Mouse (Mus musculus): Measurements from ENCODE around the gene Muc2.

Muc2 gene

DNA sequence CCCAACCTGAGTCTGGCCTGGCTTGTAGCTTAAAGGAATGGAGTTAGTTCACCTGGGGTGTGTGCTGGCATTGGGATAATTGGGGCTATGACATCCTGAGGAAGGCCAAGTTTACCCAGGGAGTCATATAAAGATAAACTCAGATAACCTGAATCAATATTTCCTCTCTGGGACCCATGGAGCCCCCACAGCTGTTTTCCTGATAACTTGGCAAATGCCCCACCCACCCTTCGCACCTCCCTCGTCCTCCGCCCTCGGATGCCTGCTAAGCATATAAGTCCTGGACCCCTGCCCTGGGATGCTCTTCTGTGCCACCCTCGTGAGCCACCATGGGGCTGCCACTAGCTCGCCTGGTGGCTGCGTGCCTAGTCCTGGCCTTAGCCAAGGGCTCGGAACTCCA is at the start of gene Muc2:
Gene Muc2, plus strand, starts transcription at position 301 of the 400 bp plus-strand sequence.
- in situ Hi-C loops (cut with MboI, MseI) = loop anchor here (10.0 kb wide), 1 partner anchor 1425 kb away; no protein-coding TSS in a partner anchor

DNA sequence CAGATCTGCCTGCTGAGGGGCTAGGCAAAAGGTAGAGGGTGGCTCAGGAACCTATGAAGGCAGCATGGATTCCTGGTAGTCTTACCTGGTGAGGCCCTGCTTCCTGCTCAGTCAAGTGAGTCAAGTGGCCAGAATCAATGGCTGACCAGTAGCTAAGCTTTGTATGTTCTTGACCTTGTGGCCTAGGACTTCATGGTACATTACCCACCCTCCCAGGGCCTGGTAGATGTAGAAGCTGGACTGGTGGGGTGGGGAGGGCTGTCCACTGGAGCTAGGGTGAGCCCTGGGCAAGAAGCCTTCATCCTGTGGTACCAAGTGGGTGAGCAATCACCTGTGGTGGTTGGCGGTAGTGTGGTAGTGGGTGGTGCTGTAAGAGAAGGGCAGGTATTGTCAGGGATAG is 47.8 kb upstream of the Muc2 start:
- in situ Hi-C loops (cut with MboI, MseI) = loop anchor here (10.0 kb wide), 1 partner anchor 102 kb away; no protein-coding TSS in a partner anchor

DNA sequence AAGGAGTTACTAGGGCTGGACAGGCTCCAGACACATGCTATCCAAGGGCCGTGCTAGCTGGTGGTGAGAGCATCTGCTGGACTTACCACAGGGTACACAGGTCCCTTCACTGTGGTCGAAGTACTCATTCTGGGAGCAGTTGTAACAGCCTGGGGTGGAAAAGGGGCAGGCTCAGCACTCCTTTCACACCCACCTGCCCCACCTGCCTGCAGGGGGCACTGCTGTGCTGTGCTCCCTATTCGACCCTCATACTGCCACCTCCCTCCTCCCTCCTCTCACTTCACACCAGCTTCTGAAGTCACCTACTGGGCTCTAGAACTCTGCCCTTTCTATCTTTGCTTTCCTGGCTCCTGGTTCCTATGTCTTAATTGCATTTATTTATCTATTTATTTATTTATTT is 47.0 kb upstream of the Muc2 start:
- in situ Hi-C loops (cut with MboI, MseI) = loop anchor here (10.0 kb wide), 1 partner anchor 102 kb away; no protein-coding TSS in a partner anchor

DNA sequence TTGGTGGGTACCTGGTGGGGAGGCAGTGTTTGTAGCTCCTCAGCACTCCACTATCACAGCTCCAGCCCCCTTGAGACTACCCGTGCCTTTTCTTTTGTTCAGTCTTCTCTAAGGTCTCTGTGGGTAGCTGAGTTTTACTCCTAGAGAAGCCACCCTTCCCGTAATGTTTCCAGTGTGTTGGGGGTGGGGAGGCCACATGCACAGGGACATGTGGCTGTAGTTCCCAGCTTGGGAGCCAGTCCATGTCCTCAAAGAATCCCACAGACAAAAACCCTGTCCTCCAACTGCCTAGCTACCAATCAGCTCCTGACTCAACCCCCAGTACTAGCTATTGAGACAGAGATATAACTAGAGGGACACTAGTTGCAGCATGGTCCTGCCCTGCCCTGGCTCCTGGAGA is 43.1 kb upstream of the Muc2 start:
- in situ Hi-C loops (cut with MboI, MseI) = loop anchor here (10.0 kb wide), 1 partner anchor 98 kb away; no protein-coding TSS in a partner anchor

DNA sequence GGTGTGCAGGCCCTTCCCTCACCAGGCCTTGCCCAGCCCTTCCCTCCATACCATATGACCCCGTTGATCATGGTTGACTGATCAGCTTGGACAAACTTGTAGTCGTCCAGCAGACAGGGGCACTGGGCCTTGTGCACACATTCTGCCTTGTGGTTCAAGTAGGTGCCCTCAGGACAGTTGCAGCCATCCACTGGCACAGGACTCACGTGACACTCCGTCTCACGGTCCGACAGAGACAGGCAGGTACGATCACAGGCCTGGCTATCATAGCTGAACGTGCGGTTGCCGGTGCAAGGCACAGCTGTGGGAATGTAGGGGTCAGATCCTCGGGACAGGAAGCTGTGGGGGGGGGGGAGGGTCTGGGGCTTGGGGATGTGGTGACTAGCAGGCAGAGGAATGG is 42.3 kb upstream of the Muc2 start:
- in situ Hi-C loops (cut with MboI, MseI) = loop anchor here (10.0 kb wide), 1 partner anchor 97 kb away; no protein-coding TSS in a partner anchor

DNA sequence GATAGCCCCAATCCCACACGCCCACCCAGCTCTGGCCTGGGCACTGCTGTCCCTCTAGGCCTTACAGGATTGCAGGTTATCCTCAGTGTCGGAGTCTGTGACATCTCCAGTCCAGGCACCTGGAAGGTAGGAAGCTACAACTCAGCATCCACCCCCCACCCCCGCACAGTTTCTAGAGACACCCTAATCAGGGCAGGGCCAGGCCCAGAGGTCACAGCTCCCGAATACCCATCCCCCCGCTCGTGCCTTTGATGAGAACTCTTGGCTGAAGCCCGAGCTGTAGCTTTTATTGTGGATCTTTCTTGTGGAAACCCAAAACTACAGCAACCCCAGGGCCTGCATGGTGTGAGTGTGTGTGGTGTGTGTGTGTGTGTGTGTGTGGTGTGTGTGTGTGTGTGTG is 37.9 kb upstream of the Muc2 start:
- in situ Hi-C loops (cut with MboI, MseI) = loop anchor here (25.0 kb wide), 1 partner anchor 1435 kb away; the partner anchor contains the start of gene Trpm5

DNA sequence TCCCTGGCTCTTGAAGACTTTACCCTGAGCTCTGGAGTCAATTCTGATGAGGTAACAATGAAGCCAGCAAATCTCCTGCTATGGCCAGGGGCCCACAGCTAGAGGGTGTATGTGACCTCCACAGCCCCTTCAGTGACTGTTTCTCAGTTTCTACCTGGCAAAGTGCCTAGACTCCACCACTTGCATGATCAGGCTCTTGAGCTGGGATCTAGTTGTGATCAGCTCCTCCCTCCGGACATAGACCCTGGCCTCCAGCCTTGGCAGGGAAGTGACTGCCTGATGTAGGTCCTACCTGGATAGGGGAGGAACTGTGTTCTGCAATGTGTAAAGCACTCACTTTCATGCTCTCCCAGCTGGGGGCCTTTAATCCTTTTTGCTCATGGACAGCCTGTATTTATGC is 29.8 kb upstream of the Muc2 start:
- in situ Hi-C loops (cut with MboI, MseI) = loop anchor here (25.0 kb wide), 1 partner anchor 1427 kb away; the partner anchor contains the start of gene Trpm5

DNA sequence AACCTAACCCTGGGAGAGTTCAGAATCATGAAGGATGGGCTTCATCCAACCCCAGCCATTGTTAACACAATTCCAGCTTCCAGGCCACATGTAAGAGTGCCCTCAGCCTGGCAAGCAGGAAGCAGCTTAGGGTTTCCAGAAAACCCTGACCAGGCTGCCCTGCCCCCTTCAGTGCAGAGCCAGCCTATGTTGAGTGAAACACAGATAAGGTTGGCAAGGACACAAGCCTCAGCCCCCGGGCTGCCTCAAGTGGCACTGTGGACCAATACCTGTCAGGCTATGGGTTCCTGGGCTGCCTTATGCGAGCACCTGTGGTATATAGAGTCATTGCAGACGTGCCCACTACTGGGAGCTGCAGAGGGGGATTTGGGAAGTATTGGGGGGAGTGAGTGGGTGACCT is 28.7 kb upstream of the Muc2 start:
- in situ Hi-C loops (cut with MboI, MseI) = loop anchor here (25.0 kb wide), 1 partner anchor 1426 kb away; the partner anchor contains the start of gene Trpm5

DNA sequence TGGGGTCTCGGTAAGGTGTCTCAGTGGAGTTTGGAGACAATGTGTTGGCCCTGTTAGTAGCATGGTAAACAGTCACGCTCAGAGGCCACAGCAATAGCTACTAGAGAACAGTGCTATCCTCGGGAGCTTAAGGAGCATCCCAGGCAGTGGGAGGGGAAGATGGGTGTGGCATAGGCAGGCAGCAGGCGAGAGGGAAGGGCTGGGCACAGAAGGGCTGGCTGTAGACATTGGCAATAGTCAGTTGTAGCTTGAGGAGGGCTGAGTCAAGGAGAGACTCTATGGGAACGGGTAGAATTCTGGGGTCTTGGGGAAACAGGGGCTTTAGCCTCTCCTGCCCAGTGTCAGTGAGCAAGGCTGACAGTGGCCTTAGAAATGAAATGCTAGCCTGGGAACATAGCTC is 27.9 kb upstream of the Muc2 start:
- in situ Hi-C loops (cut with MboI, MseI) = loop anchor here (25.0 kb wide), 1 partner anchor 1425 kb away; the partner anchor contains the start of gene Trpm5

DNA sequence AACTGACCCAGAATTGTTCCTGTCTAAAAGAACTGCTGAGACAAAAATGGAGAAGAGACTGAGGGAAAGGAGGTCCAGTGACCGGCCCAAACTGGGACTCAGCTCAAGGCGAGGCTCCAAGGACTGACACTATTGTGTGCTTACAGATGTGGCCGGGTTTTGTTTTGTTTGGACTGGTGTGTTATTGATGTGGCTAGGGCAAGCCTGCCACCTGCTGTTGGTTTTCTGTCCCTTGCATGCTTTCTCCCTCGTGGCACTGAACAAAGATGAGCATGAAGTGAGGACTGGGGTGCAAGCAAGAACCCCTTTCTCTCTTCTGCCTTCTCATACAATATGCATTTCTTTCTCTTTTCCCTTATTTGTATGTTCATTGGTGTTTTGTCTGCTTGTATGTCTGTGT is 23.9 kb upstream of the Muc2 start:
- in situ Hi-C loops (cut with MboI, MseI) = loop anchor here (5.0 to 25.0 kb wide), 2 partner anchors 184 to 1421 kb away; partner anchors contain the start of gene Trpm5

DNA sequence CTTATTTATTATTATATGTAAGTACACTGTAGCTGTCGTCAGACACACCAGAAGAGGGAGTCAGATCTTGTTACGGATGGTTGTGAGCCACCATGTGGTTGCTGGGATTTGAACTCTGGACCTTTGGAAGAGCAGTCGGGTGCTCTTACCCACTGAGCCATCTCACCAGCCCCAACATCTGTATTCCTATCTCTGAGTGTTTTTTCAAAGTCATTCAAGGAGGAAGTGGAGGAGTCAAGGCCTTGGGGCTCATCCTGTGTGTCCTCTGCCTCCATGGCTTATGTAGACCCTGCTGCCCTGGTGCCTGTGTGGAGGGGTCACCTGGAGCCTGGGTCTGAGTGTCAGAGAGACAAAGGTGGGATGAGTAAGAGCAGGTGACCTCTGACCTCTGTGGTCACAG is 21.0 kb upstream of the Muc2 start:
- in situ Hi-C loops (cut with MboI, MseI) = loop anchor here (5.0 to 25.0 kb wide), 2 partner anchors 187 to 1418 kb away; partner anchors contain the start of gene Trpm5

DNA sequence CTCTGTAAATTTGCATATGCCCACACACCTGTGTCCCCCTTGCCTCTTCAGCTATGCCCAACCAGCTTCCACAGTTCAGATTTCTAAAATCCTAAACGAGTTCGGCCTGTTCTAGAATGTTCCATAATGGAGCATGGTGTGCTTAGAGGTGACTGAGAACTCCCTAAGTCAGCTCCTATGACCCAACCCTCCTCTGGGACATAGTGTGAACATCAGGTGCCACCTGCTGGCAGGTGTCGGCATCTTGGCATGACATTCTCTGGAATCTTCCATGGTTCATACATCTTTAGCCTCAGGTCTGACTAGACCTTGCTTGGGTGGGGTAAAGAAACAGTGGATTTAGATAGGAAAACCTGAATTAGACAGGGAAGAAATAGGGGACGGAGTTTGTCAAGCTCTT is 19.1 kb upstream of the Muc2 start:
- in situ Hi-C loops (cut with MboI, MseI) = loop anchor here (10.0 to 25.0 kb wide), 2 partner anchors 1214 to 1416 kb away; partner anchors contain the start of gene Trpm5

DNA sequence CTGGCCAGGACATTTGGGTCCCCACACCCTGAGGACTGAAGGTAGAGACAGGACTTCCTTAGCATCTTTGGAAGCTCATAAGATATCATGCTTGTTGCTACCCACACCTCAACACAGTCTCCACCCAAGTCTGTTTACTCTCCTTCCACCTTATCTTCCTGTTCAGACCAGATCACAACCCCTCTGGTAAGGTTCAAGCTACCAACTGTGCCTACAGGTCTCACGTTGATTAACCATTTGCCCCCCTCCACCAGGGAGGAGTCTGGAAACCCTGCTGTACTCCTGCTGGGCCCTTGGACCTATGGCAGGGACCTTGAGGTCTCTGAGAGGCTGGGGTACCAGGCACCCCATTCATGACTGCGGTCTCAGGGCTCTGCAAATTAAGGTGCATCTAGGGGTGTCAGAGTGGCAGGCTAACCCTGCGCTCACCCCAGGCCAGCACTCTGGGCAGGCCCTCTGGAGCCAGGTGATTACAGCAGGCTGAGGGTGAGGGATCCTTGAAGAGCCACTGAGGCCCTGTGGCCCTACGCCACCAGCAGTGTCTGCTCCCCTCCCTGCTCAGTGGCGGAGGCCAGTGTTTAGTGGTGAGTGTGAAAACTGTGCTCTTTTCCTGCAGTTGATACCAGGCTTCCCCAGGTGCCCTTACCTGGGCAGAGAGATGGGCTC is 18.4 kb upstream of the Muc2 start:
- in situ Hi-C loops (cut with MboI, MseI) = loop anchor here (10.0 to 25.0 kb wide), 2 partner anchors 1213 to 1416 kb away; partner anchors contain the start of gene Trpm5

DNA sequence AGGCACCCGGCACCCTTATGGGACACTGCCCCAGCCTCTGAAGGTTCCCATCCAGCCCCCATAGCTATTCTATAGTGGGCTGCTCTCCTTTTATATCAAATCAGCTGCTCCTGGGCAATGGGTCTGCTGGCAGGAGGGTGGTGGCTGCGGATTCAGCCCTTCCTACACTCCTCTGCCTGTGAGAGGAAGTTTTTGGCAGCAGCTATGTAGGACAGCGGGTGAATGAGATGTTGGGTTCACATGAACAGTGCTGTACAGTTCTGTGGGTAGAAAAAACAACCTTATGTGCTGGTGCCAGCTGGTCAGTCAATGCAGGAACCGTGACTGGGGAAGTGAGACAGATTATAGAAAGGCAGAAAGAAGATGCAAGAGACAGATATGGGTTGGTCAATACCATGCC is 11.2 kb upstream of the Muc2 start:
- in situ Hi-C loops (cut with MboI, MseI) = loop anchor here (10.0 kb wide), 1 partner anchor 1206 kb away; no protein-coding TSS in a partner anchor

DNA sequence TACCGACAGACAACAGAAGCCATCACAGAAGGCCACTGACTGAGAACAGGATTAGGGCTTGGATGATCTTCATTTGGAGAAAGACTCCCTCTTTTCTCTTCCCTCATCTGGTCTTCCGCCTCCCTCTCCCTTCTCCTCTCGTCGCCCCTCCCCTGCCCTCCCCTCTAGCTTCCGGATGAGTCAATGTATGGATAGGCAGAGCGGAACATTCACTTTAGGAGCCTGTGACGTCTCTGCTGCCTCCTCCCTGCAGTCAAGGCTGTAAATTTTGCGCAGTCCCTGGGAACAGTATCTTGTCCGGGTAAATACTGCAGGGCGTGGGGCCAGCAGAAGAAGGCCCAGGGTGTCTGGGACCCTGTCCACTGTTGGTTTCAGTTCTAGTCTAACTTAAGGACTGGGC is 2.8 kb upstream of the Muc2 start:
- in situ Hi-C loops (cut with MboI, MseI) = loop anchor here (10.0 kb wide), 1 partner anchor 877 kb away; no protein-coding TSS in a partner anchor

DNA sequence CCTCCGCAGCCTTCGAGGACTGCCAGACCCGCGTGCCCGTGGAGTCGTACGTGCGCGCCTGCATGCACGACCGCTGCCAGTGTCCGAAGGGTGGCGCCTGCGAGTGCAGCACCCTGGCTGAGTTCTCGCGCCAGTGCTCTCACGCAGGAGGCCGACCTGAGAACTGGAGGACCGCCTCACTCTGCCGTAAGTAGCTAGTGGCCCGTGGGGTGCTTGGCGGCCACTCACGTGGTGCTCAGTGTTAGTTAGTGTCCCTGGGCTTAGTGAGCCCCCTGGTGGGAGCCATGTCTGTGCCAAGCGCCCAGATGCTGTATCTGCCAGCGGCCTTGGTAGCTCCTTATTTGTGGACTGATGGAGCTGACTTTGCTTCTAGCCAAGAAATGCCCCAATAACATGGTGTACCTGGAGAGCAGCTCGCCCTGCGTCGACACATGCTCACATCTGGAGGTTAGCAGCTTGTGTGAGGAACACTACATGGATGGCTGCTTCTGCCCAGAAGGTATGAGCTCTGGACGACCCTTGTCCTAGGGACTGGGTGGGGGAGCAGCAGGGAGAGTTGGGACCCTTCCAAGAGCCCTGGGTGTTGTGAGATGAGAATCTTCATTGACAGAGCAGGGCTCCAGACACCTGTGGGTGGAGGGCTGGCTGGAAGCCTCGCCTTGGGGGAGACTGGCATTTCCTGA is 3.6 kb downstream of the Muc2 start:
- in situ Hi-C loops (cut with MboI, MseI) = loop anchor here (10.0 kb wide), 1 partner anchor 1421 kb away; no protein-coding TSS in a partner anchor

DNA sequence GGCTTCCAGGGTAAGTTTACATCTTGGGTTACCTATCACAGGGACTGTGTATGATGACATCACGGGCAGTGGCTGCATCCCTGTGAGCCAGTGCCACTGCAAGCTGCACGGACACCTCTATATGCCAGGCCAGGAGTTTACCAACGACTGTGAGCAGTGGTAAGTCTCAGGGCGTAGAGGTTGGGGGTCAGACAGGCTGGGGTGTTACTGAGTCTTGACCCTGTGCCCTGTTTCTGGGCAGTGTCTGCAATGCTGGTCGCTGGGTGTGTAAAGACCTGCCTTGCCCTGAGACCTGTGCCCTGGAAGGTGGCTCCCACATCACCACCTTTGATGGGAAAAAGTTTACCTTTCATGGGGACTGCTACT is 4.1 kb downstream of the Muc2 start:
- in situ Hi-C loops (cut with MboI, MseI) = loop anchor here (10.0 kb wide), 1 partner anchor 1421 kb away; no protein-coding TSS in a partner anchor

DNA sequence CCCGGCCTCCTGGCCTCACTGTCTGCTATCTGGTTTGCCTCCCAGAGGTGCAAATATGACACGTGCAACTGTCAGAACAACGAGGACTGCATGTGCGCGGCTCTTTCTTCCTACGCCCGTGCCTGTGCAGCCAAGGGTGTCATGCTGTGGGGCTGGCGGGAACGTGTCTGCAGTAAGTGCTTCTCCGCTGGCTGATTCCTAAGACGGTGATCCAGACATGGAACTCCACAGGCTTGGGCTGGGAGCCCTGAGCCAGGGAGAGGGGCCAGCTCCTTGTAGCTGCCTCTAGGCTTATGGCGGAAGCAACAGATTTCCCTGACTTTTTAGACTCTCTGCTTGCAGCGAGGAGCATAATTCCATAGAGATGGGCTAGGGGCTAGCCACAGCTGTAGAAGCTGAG is 6.4 kb downstream of the Muc2 start:
- in situ Hi-C loops (cut with MboI, MseI) = loop anchor here (5.0 to 10.0 kb wide), 2 partner anchors 51 to 1418 kb away; no protein-coding TSS in a partner anchor

DNA sequence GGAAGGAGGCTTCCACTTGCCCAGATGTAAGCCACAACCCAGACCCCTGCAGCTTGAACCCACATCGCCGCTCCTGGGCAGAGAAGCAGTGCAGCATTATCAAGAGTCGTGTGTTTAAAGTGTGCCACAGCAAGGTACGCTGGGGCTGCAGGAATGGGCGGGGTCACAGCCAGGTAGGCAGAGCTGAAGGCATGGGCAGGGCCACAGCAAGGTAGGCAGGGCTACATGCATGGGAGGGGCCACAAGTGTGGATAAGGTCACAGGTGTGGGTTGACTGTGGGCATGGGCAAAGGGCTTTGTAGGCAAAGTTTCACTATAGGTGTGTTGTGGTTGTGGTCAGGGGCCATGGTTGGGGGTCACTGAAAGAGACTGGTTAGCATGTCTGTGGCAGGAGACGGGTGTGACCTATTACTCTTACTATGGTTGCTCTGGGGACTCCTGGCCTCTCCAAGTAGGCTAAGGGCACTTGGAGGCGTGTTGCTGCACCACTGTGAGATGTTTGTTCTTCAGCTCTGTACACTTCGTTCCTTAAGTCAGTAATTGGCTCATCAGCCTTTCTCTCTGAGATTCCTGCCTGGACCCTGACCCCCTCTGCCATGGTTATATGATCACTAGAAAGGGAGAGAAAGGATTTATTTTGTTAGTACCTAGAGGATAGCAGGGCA is 9.5 kb downstream of the Muc2 start:
- in situ Hi-C loops (cut with MboI, MseI) = loop anchor here (5.0 to 10.0 kb wide), 3 partner anchors 48 to 1415 kb away; no protein-coding TSS in a partner anchor

DNA sequence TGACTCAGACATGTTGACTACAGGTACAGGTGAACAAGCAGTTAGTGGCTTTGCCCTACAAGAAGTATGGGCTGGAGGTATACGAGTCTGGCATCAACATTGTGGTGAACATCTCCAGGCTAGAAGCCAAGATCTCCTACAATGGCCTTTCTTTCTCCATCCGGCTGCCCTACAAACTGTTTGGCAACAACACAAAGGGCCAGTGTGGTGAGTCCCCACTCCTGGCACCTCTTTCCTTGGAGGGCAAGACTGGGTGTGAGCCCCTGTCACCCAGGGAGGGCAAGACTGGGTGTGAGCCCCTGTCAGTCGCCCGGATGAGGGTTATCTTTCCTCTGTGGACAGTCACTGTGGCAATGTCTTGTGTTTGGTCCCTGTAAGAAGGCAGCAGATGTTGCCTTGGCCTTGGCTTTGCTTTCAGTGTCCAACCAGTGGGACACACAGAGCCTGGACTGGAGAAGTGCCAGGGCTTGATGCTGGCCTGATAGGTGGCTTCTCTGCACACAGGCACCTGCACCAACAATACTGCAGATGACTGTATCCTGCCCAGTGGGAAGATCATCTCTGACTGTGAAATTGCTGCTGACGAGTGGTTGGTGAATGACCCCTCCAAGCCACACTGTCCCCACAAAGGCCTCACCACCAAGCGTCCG is 57.4 kb downstream of the Muc2 start:
- in situ Hi-C loops (cut with MboI, MseI) = loop anchor here (5.0 to 10.0 kb wide), 3 partner anchors 45 to 103 kb away; no protein-coding TSS in a partner anchor

DNA sequence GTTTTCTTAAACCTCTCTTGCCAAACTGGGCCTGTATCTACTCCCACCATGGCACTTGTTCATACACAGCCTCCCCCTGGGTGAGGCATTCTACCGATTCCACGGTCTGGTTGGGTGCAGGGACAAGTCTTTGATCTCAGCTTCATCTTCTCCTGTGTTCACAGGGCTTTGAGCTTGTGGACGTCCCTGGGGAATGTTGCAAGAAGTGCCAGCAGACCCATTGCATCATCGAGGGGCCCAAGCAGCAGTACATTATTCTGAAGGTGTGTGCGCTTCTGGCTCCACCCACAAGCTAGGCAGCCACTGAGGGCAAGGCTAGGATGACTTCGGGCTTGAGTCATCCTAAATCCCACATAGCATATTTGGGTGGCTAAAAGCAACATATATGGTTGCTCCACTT is 62.4 kb downstream of the Muc2 start:
- in situ Hi-C loops (cut with MboI, MseI) = loop anchor here (10.0 kb wide), 2 partner anchors 172 to 618 kb away; no protein-coding TSS in a partner anchor

All from T-helper 1 cell (primary cell).